ENCODE assay signal across 22 mouse cellular contexts in genomic region chr10:26275414-26275813, GRCm38 (mm10). TPM values are rescaled to one million over a fixed set of nuclear protein-coding genes. Genes with fewer than 3 reads are reported as not detected.
"Had no signal": no experiment of that assay in that cellular context is flagged by ENCODE, and none has a peak within 500 bp of the region (broad histone marks: within the 10 kb centered on the region; RNA-seq: fewer than 3 reads in every experiment).

No protein-coding gene starts in this region.

- H3K9ac ChIP-seq: limb, embryonic 13.5 days; liver, embryonic 12.5 days; liver, embryonic 15.5 days; lung, embryonic 15.5 days; midbrain, embryonic 15.5 days; neural tube, embryonic 13.5 days; stomach, embryonic 15.5 days had no signal

- H3K36me3 ChIP-seq: liver, embryonic 15.5 days had no signal

- ATAC-seq: liver, embryonic 12.5 days; midbrain, embryonic 15.5 days had no signal

- H3K4me3 ChIP-seq: layer of hippocampus, adult 2 months; limb, embryonic 10.5 days; limb, embryonic 13.5 days; liver, embryonic 12.5 days; liver, embryonic 15.5 days; lung, embryonic 15.5 days; midbrain, embryonic 15.5 days; neural tube, embryonic 13.5 days; stomach, embryonic 15.5 days had no signal

- H3K27ac ChIP-seq: kidney, postnatal 0 days; layer of hippocampus, adult 2 months; limb, embryonic 10.5 days; limb, embryonic 13.5 days; liver, embryonic 12.5 days; liver, embryonic 15.5 days; lung, embryonic 15.5 days; midbrain, embryonic 15.5 days; neural tube, embryonic 13.5 days; stomach, embryonic 15.5 days had no signal

- DNase-seq: kidney, postnatal 25 days; layer of hippocampus, adult 9-11 months; liver; lung, adult 18-20 months; lung, postnatal 14 days; lung, postnatal 4 days; retina, postnatal 1 day; right cerebral cortex, postnatal 25 days; spleen, adult 18-20 months; thymus, postnatal 36 days had no signal

- H3K27me3 ChIP-seq: limb, embryonic 13.5 days; liver, embryonic 12.5 days; liver, embryonic 15.5 days; lung, embryonic 15.5 days; midbrain, embryonic 15.5 days; neural tube, embryonic 13.5 days; stomach, embryonic 15.5 days had no signal

- H3K9me3 ChIP-seq: limb, embryonic 10.5 days; limb, embryonic 13.5 days; liver, embryonic 12.5 days; liver, embryonic 15.5 days; lung, embryonic 15.5 days; midbrain, embryonic 15.5 days; neural tube, embryonic 13.5 days; stomach, embryonic 15.5 days had no signal

- H3K4me2 ChIP-seq: limb, embryonic 13.5 days; liver, embryonic 12.5 days; liver, embryonic 15.5 days; lung, embryonic 15.5 days; midbrain, embryonic 11.5 days; midbrain, embryonic 15.5 days; neural tube, embryonic 13.5 days; stomach, embryonic 15.5 days had no signal

- H3K4me1 ChIP-seq: limb, embryonic 10.5 days; limb, embryonic 13.5 days; liver, embryonic 12.5 days; liver, embryonic 15.5 days; lung, embryonic 15.5 days; midbrain, embryonic 15.5 days; neural tube, embryonic 13.5 days; stomach, embryonic 15.5 days had no signal

RNA-seq across cellular contexts. Expression of gene Samd3, which starts 45.9 kb away (rescaled TPM):
- total RNA-seq: layer of hippocampus, adult 2 months; layer of hippocampus, postnatal 25 days had no signal
- polyA plus RNA-seq: kidney, postnatal 0 days; limb, embryonic 13.5 days; liver, embryonic 12.5 days; liver, embryonic 15.5 days; neural tube, embryonic 13.5 days; stomach, embryonic 15.5 days had no signal
